8 mouse cellular contexts compared by ENCODE assay signal in genomic region chr12:74333016-74333415, GRCm38 (mm10). TPM values are rescaled to one million over a fixed set of nuclear protein-coding genes. Genes with fewer than 3 reads are reported as not detected.
DNase-seq lines count a peak whose midpoint lies in the region; ATAC-seq lines count a peak whose summit lies in the region.

No protein-coding gene starts in this region.

- no peak overlapping the region for H3K27ac ChIP-seq in intestine, embryonic 14.5 days (ENCODE audit: low read depth)
- H3K27ac ChIP-seq in intestine, embryonic 15.5 days = no peak overlapping the region

- no peaks in the 10 kb centered on the region for H3K4me1 ChIP-seq in intestine, embryonic 14.5 days (replicated peaks; ENCODE audit: control insufficient read depth, insufficient read depth, low read length)
- no peaks in the 10 kb centered on the region for H3K4me1 ChIP-seq in intestine, embryonic 15.5 days (replicated peaks)

- H3K4me3 ChIP-seq in intestine, embryonic 14.5 days (ENCODE audit: low read depth, low read length) = no peak overlapping the region
- H3K4me3 ChIP-seq in intestine, embryonic 15.5 days (replicated peaks) = no peak overlapping the region

- no peaks in the 10 kb centered on the region for H3K9me3 ChIP-seq in intestine, embryonic 14.5 days (ENCODE audit: control insufficient read depth, low read length)
- H3K9me3 ChIP-seq in intestine, embryonic 15.5 days = no peaks in the 10 kb centered on the region

- H3K36me3 ChIP-seq in intestine, embryonic 14.5 days (ENCODE audit: control insufficient read depth, insufficient read depth, low read length) = no peaks in the 10 kb centered on the region
- no peaks in the 10 kb centered on the region for H3K36me3 ChIP-seq in intestine, embryonic 15.5 days

- intact Hi-C loops in left cerebral cortex, postnatal 36 days (cut with DNase I) = loop anchor here (10.0 kb wide), 1 partner anchor 622 kb away; no protein-coding TSS in a partner anchor

- no peak for ATAC-seq in intestine, embryonic 14.5 days (replicated peaks; ENCODE audit: low FRiP score, low TSS enrichment, low read depth)
- ATAC-seq in intestine, embryonic 15.5 days = no peak

- 25% methylated on average over 13 of the region's 13 CpGs for WGBS in intestine, embryonic 14.5 days
- WGBS in intestine, embryonic 15.5 days = 29% methylated on average over 13 of the region's 13 CpGs

- H3K4me2 ChIP-seq in intestine, embryonic 14.5 days (ENCODE audit: low read length) = no peak overlapping the region
- no peak overlapping the region for H3K4me2 ChIP-seq in intestine, embryonic 15.5 days (replicated peaks)

- no peaks in the 10 kb centered on the region for H3K27me3 ChIP-seq in intestine, embryonic 14.5 days (replicated peaks; ENCODE audit: control insufficient read depth, insufficient read depth, low read length)
- H3K27me3 ChIP-seq in intestine, embryonic 15.5 days (replicated peaks) = no peaks in the 10 kb centered on the region

- no peak overlapping the region for H3K9ac ChIP-seq in intestine, embryonic 14.5 days (ENCODE audit: low read length)
- H3K9ac ChIP-seq in intestine, embryonic 15.5 days = no peak overlapping the region

- DNase-seq in intestine, embryonic 14.5 days (ENCODE audit: low spot score) = peak; percentile 74
- peak; percentile 51 for DNase-seq in cerebellum, adult 8-10 months
- DNase-seq in frontal cortex, adult 2 months (ENCODE audit: extremely low spot score in 1 of 2, low spot score in 1 of 2) = peak; percentile 48 to 93
- peak; percentile 67 for DNase-seq in kidney, adult 18-20 months
- DNase-seq in left cerebral cortex, postnatal 36 days (ENCODE audit: low spot score in 2 of 2) = peak; percentile 73
- DNase-seq in naive thymus-derived CD4-positive, alpha-beta T cell, adult 2 months (ENCODE audit: low read depth) = peak; percentile 59
- DNase-seq in testis, postnatal 10 days (ENCODE audit: low spot score) = peak; percentile 89

RNA-seq across cellular contexts. Expression of gene Gm11042, which starts 16.8 kb away (rescaled TPM):
- not detected in 2 replicates for polyA plus RNA-seq in intestine, embryonic 14.5 days (2014; fragmentation: Nextera tagmentation; extraction: Ambion mirVana)
- not detected in 2 replicates for polyA plus RNA-seq in intestine, embryonic 15.5 days (2015; fragmentation: Nextera tagmentation; extraction: Ambion mirVana)
- not detected in 2 replicates for polyA plus RNA-seq in frontal cortex, adult 2 months (2012; rRNA removed)
- not detected for total RNA-seq in left cerebral cortex, postnatal 36 days (2021)
